17 mouse cellular contexts compared by ENCODE assay signal in genomic region chr6:88621816-88622481, GRCm38 (mm10). TPM values are rescaled to one million over a fixed set of nuclear protein-coding genes. Genes with fewer than 3 reads are reported as not detected.
DNase-seq lines count a peak whose midpoint lies in the region; ATAC-seq lines count a peak whose summit lies in the region.
"Had no signal": no experiment of that assay in that cellular context is flagged by ENCODE, and none has a peak within 500 bp of the region (broad histone marks: within the 10 kb centered on the region; RNA-seq: fewer than 3 reads in every experiment).

No protein-coding gene starts in this region.

- H3K4me1 ChIP-seq in heart, embryonic 16.5 days (ENCODE audit: control insufficient read depth, insufficient read depth, low read length) = peaks cover 7% of the 10 kb centered on the region; the same call in 1 of the 2 replicates
- H3K4me1 ChIP-seq in heart, embryonic 11.5 days (ENCODE audit: control insufficient read depth, insufficient read depth, low read length) = no peaks in the 10 kb centered on the region; the same call in 1 of the 2 replicates
- peaks cover 14% of the 10 kb centered on the region for H3K4me1 ChIP-seq in liver, embryonic 12.5 days
- H3K4me1 ChIP-seq in hindbrain, embryonic 11.5 days (replicated peaks; ENCODE audit: control insufficient read depth, insufficient read depth, low read length) = no peaks in the 10 kb centered on the region

- no peak for DNase-seq in frontal cortex, postnatal 25 days (ENCODE audit: low spot score in 2 of 2)
- DNase-seq in MN1 (ENCODE audit: low spot score) = peak; percentile 55
- DNase-seq in cerebellum, adult 8-10 months = peak; percentile 37
- no peak for DNase-seq in hindbrain, embryonic 11.5 days (ENCODE audit: low spot score)
- DNase-seq: adrenal gland, adult 2 months; kidney, adult 2 months; kidney, postnatal 14 days; midbrain, embryonic 14.5 days; thymus, postnatal 4 days had no signal

- peak; percentile 50; the same call in 1 of the 2 replicates for ATAC-seq in frontal cortex, adult (ENCODE audit: low TSS enrichment)
- no peak for ATAC-seq in heart, embryonic 16.5 days (replicated peaks; ENCODE audit: extremely low read depth, insufficient read depth, low FRiP score)
- ATAC-seq in heart, embryonic 11.5 days (replicated peaks; ENCODE audit: insufficient number of reproducible peaks, low FRiP score, low TSS enrichment) = no peak
- ATAC-seq in liver, embryonic 12.5 days = no peak
- ATAC-seq in hindbrain, embryonic 11.5 days (ENCODE audit: low FRiP score) = no peak
- ATAC-seq: forebrain, embryonic 13.5 days; hindbrain, postnatal 0 days had no signal

- H3K36me3 ChIP-seq in heart, embryonic 16.5 days (ENCODE audit: control insufficient read depth, insufficient read depth) = no peaks in the 10 kb centered on the region
- H3K36me3 ChIP-seq in heart, embryonic 11.5 days (ENCODE audit: control insufficient read depth, insufficient read depth, low read length) = no peaks in the 10 kb centered on the region
- no peaks in the 10 kb centered on the region for H3K36me3 ChIP-seq in liver, embryonic 12.5 days
- H3K36me3 ChIP-seq in hindbrain, embryonic 11.5 days (ENCODE audit: control insufficient read depth, insufficient read depth, low read length) = no peaks in the 10 kb centered on the region
- H3K36me3 ChIP-seq: embryonic facial prominence, embryonic 10.5 days; limb, embryonic 13.5 days had no signal

- 40% methylated on average over 4 of the region's 4 CpGs for WGBS in heart, embryonic 16.5 days
- WGBS in heart, embryonic 11.5 days (ENCODE audit: insufficient replicate concordance) = 60% methylated on average over 4 of the region's 4 CpGs
- WGBS in liver, embryonic 12.5 days (ENCODE audit: insufficient replicate concordance) = 61% methylated on average over 4 of the region's 4 CpGs
- 85% methylated on average over 4 of the region's 4 CpGs for WGBS in hindbrain, embryonic 11.5 days

- H3K4me3 ChIP-seq in heart, embryonic 16.5 days (ENCODE audit: low read length) = no peak overlapping the region
- H3K4me3 ChIP-seq in heart, embryonic 11.5 days (ENCODE audit: low read depth, low read length) = no peak overlapping the region
- H3K4me3 ChIP-seq in liver, embryonic 12.5 days = no peak overlapping the region
- no peak overlapping the region for H3K4me3 ChIP-seq in hindbrain, embryonic 11.5 days (ENCODE audit: low read depth, low read length)
- H3K4me3 ChIP-seq: embryonic facial prominence, embryonic 10.5 days; forebrain, embryonic 13.5 days; limb, embryonic 13.5 days had no signal

- H3K27me3 ChIP-seq in heart, embryonic 16.5 days (ENCODE audit: control insufficient read depth, insufficient read depth, low read length) = no peaks in the 10 kb centered on the region
- H3K27me3 ChIP-seq in heart, embryonic 11.5 days (ENCODE audit: control insufficient read depth, insufficient read depth, low read length) = no peaks in the 10 kb centered on the region
- peaks cover 25% of the 10 kb centered on the region for H3K27me3 ChIP-seq in liver, embryonic 12.5 days (replicated peaks)
- no peaks in the 10 kb centered on the region for H3K27me3 ChIP-seq in hindbrain, embryonic 11.5 days (ENCODE audit: control insufficient read depth, insufficient read depth, low read length)
- H3K27me3 ChIP-seq: forebrain, embryonic 13.5 days had no signal

- H3K9ac ChIP-seq in heart, embryonic 16.5 days (ENCODE audit: low read length) = no peak overlapping the region; the same call in 1 of the 2 replicates
- no peak overlapping the region for H3K9ac ChIP-seq in heart, embryonic 11.5 days (ENCODE audit: low read depth, low read length)
- H3K9ac ChIP-seq in liver, embryonic 12.5 days = no peak overlapping the region
- no peak overlapping the region for H3K9ac ChIP-seq in hindbrain, embryonic 11.5 days (ENCODE audit: low read depth, low read length)
- H3K9ac ChIP-seq: forebrain, embryonic 13.5 days; limb, embryonic 13.5 days had no signal

- no peaks in the 10 kb centered on the region for H3K9me3 ChIP-seq in heart, embryonic 16.5 days (replicated peaks; ENCODE audit: control insufficient read depth, low read length)
- H3K9me3 ChIP-seq in heart, embryonic 11.5 days (replicated peaks; ENCODE audit: control insufficient read depth, low read length) = no peaks in the 10 kb centered on the region
- no peaks in the 10 kb centered on the region for H3K9me3 ChIP-seq in liver, embryonic 12.5 days (replicated peaks)
- H3K9me3 ChIP-seq in hindbrain, embryonic 11.5 days (ENCODE audit: control insufficient read depth, low read length) = no peaks in the 10 kb centered on the region
- H3K9me3 ChIP-seq: embryonic facial prominence, embryonic 10.5 days; forebrain, embryonic 13.5 days; limb, embryonic 13.5 days had no signal

- H3K4me2 ChIP-seq in heart, embryonic 16.5 days (ENCODE audit: low read depth, low read length) = peak overlapping the region; percentile 30; the same call in 1 of the 2 replicates
- no peak overlapping the region for H3K4me2 ChIP-seq in heart, embryonic 11.5 days
- no peak overlapping the region for H3K4me2 ChIP-seq in liver, embryonic 12.5 days
- no peak overlapping the region for H3K4me2 ChIP-seq in hindbrain, embryonic 11.5 days (replicated peaks; ENCODE audit: low read depth, low read length)
- H3K4me2 ChIP-seq: forebrain, embryonic 13.5 days; limb, embryonic 13.5 days had no signal

- peak overlapping the region; percentile 77 for H3K27ac ChIP-seq in heart, embryonic 16.5 days (ENCODE audit: low read length)
- H3K27ac ChIP-seq in heart, embryonic 11.5 days (ENCODE audit: low read depth, low read length) = no peak overlapping the region
- H3K27ac ChIP-seq in liver, embryonic 12.5 days = no peak overlapping the region
- H3K27ac ChIP-seq in hindbrain, embryonic 11.5 days (ENCODE audit: low read depth, low read length) = no peak overlapping the region
- H3K27ac ChIP-seq: embryonic facial prominence, embryonic 10.5 days; forebrain, embryonic 13.5 days; hindbrain, postnatal 0 days; limb, embryonic 13.5 days had no signal

RNA-seq across cellular contexts. Expression of gene Kbtbd12, which starts 15.8 kb away (rescaled TPM):
- 30.9 and 39.1 TPM in 2 replicates for polyA plus RNA-seq in heart, embryonic 16.5 days (2015; fragmentation: Nextera tagmentation; extraction: Ambion mirVana)
- polyA plus RNA-seq in heart, embryonic 11.5 days (2014; fragmentation: Nextera tagmentation; extraction: Ambion mirVana) = 7.7 and 15.2 TPM in 2 replicates
- 0.52 and 0.85 TPM in 2 replicates for polyA plus RNA-seq in liver, embryonic 12.5 days (2016; fragmentation: Nextera tagmentation; extraction: Ambion mirVana)
- polyA plus RNA-seq in hindbrain, embryonic 11.5 days (2014; fragmentation: Nextera tagmentation; extraction: Ambion mirVana) = not detected in 2 replicates
- polyA plus RNA-seq: adrenal gland, adult 2 months; forebrain, embryonic 13.5 days had no signal

Comparison
In these comparisons a context has a peak if more than half of its experiments do, and no peak if none do; other contexts are left out.
1. DNase-seq: peak in MN1 (single experiment) and cerebellum, adult 8-10 months (single experiment); none in frontal cortex, postnatal 25 days (0 of 2) and hindbrain, embryonic 11.5 days (single experiment).